Mouse (Mus musculus) megakaryocyte, embryonic 14.5 days (primary cell): ENCODE measurements at regions not wholly inside any gene's neighbourhood (a gene's known extent, or its start where the extent isn't known, plus 50 kb on each side); places are given as distances from the start of the nearest gene placed in this dataset.

Source experiments
- H3K27me3 ChIP-seq: replicated peaks from 2 replicates; pipeline ENCODE3; 2012; ENCODE audit warnings: inconsistent platforms
- H3K36me3 ChIP-seq: replicated peaks from 2 replicates; pipeline ENCODE3; 2012; ENCODE audit warnings: low read length, inconsistent platforms, mixed read lengths
- H3K4me1 ChIP-seq: 2 replicates; pipeline ENCODE4 v1.6.1; 2012; ENCODE audit warnings: inconsistent platforms
- H3K4me3 ChIP-seq: replicated peaks from 2 replicates; pipeline ENCODE3; 2012; ENCODE audit warnings: moderate library complexity, mild to moderate bottlenecking, inconsistent platforms
- H3K9me3 ChIP-seq: 2 replicates; pipeline ENCODE4 v1.6.1; 2012; ENCODE audit warnings: inconsistent platforms
- FLI1 ChIP-seq: IDR thresholded peaks from 2 replicates; pipeline ENCODE4 v1.6.1; 2012; ENCODE audit warnings: low read length, inconsistent platforms, mixed read lengths
- GATA1 ChIP-seq: IDR thresholded peaks from 3 replicates; pipeline ENCODE4 v1.6.1; 2012; ENCODE audit warnings: mixed read lengths, low read length, inconsistent platforms, borderline replicate concordance

DNA sequence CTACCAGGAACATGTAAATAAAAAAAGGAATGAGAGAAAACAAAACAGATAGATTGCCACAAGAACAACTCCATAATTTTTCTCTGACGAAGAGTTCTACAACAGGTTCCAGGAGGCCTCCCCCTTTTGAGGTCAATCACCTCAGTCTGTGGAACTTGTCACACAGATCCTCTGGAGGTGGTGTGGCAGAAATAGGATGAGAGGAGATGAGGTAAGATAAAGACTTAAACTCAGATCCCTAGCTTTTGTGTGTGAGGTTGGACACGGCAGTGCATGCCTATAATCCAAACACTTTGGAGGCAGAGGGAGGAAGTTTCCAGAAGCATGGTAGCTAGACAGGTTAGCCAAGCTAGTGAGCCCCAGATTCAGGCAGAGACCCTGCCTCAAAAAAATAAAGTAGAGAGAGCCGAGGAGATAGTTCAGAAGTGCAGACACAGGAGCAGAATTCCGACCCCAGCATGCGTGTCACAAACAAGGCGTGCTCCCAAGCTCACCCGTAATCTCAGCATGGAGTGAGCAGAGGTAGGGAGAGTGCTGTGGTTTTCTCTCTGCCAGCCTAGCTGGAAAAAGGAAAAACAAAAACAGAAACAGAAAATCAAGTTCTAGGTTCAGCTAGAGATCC is 115.3 kb upstream of the Cpm start:
- Histone ChIP-seq H3K4me3 (no peak overlapping the region), H3K27me3 (peaks cover 4% of the 10 kb centered on the region), H3K36me3 (no peaks in the 10 kb centered on the region), H3K4me1 (no peaks in the 10 kb centered on the region), H3K9me3 (peaks cover 9% of the 10 kb centered on the region)
- TF ChIP-seq FLI1 (no peak), GATA1 (no peak)

DNA sequence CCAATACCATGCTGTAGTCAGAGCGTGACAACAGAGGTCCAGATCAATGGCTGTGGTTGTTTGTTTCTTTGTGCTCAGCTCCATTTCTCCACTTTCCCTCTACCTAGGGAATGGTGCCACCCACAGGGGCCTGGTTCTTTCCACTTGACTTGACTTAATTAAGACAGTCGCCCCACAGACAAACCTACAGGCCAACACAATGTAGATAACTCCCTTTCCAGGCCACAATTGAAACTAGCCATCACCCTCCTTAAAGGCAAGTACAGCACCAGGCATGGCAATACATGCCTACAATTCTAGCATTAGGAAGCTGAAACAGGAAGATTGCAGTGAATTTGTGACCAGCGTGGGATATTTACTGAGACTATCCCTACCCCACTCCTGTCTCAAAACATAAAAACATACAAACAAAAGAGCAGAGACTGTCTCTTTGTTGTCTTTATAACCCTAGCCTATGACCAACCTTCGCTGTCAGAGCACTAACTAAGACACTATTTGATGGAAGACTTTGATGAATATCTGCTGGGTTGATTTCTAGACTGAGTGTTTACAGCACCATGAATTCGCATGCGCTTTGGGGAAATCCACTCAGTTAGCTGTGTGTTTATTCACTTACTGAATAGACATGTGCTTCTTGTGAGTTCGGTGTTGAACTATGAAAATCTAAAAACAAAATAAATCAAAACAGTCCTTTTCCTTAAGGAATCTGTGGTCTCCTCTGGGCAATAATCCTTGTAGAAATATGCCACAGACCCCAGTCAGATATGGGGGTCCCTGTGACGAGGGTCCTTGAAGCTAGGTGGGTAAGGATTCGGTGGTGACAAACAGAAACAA is 116.7 kb upstream of the Cpm start:
- TF ChIP-seq GATA1 (no peak), FLI1 (no peak)
- Histone ChIP-seq H3K4me1 (no peaks in the 10 kb centered on the region), H3K36me3 (no peaks in the 10 kb centered on the region), H3K4me3 (no peak overlapping the region), H3K9me3 (peaks cover 9% of the 10 kb centered on the region), H3K27me3 (peaks cover 2% of the 10 kb centered on the region)

DNA sequence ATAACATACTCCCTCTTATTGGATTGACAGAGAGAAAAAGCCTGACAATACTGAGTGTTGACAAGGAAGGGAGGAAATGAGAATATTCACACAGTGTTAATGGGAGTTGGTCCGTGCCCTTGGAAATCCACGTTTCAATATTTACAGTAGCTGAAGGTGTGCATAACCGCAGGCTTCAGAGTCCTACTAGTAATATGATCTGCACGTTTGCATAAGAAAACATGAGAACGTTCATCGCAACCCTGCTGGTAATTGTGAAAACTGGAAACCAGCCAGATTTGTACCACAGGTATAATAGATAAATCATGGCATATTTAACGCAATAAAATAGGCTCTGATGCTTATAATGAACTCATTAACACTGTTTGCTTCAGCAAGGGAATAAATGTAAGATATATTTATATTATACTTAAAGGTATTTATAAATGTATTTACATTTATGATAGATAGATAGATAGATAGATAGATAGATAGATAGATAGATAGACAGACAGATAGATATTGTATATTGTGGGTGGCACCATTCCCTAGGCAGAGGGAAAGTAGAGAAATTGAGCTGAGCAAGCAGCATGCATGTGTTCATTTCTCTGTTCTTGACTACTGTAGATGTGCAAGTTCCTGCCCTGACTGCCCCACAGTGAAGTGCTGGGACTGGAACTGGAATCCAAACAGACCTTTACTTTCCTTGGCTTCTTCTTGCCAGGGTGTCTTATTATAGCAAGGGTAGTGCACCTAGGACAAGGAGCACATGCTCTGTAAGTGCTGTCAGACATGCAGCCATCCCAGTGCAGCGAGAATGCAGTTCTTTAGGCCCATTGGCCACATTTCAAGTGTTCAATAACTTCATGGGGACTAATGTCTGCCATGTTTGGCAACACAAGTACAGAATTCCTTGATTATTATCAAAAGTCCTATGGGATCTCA is 117.6 kb upstream of the Cpm start:
- H3K4me3 ChIP-seq: no peak overlapping the region
- no peaks in the 10 kb centered on the region for H3K4me1 ChIP-seq
- TF ChIP-seq GATA1 (no peak), FLI1 (no peak)
- H3K36me3 ChIP-seq: no peaks in the 10 kb centered on the region
- peaks cover 9% of the 10 kb centered on the region for H3K9me3 ChIP-seq
- no peaks in the 10 kb centered on the region for H3K27me3 ChIP-seq

- H3K9me3 ChIP-seq: peaks cover 9% of the 10 kb centered on the region
- no peaks in the 10 kb centered on the region for H3K4me1 ChIP-seq
- no peak overlapping the region for H3K4me3 ChIP-seq
- no peaks in the 10 kb centered on the region for H3K27me3 ChIP-seq
- no peak for TF ChIP-seq FLI1
- no peak for TF ChIP-seq GATA1
- no peaks in the 10 kb centered on the region for H3K36me3 ChIP-seq
These were observed 118.5 kb upstream of the Cpm start for GRCm38 (mm10) chr10:117510529-117511482.

GRCm38 (mm10) chr10:117510224-117510486 is 119.1 kb upstream of the Cpm start:
- Histone ChIP-seq H3K27me3 (no peaks in the 10 kb centered on the region), H3K4me3 (no peak overlapping the region), H3K4me1 (no peaks in the 10 kb centered on the region), H3K36me3 (no peaks in the 10 kb centered on the region), H3K9me3 (peaks cover 9% of the 10 kb centered on the region)
- TF ChIP-seq GATA1: no peak
- TF ChIP-seq FLI1: no peak

GRCm38 (mm10) chr10:117509431-117510223 is 119.7 kb upstream of the Cpm start:
- Histone ChIP-seq H3K4me1 (no peaks in the 10 kb centered on the region), H3K4me3 (no peak overlapping the region)
- TF ChIP-seq FLI1 (no peak), GATA1 (no peak)

DNA sequence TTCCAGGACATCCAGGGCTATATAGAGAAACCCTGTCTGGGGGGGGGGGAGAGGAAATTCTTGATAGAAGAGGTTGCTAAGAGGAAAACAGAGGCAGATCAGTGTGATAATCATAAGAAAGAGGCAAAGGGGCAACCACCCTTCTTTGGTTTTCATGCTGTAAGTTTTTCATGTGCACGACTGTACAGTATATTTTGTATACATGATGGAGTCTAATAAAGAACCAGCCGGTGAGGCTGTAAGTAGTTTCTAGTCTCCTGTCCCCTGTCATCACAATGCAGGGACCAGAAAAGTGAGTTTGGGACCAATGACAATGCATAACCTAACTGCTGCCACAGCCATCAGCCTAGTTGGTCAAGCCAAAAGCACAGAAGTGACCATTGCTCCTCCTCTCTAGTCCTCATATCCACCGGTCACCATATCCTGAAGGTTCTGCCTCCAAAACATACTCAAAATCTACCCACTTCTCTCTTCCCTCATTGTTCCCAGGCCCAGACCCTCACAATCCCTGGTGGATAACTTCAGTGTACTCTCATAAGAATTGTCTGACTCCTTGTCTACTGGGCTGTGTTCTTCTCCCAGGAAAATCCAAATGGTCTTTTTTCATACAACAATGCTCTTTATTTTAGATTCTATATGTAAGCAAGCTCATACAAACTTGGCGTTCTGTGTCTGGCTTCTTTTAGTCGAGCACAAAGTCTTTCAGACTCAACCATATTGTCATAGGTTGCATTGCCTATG is 122.9 kb upstream of the Cpm start:
- Histone ChIP-seq H3K4me1 (no peaks in the 10 kb centered on the region), H3K4me3 (no peak overlapping the region), H3K27me3 (no peaks in the 10 kb centered on the region), H3K36me3 (no peaks in the 10 kb centered on the region), H3K9me3 (no peaks in the 10 kb centered on the region)
- TF ChIP-seq FLI1 (no peak), GATA1 (no peak)

More at GRCm38 (mm10) chr10:117509431-117510223, 119.7 kb upstream of the Cpm start:
- H3K27me3 ChIP-seq: no peaks in the 10 kb centered on the region
- H3K36me3 ChIP-seq: no peaks in the 10 kb centered on the region
- H3K9me3 ChIP-seq: peaks cover 9% of the 10 kb centered on the region

- Histone ChIP-seq H3K36me3 (no peaks in the 10 kb centered on the region), H3K27me3 (no peaks in the 10 kb centered on the region), H3K4me3 (no peak overlapping the region), H3K4me1 (no peaks in the 10 kb centered on the region), H3K9me3 (no peaks in the 10 kb centered on the region)
- no peak for TF ChIP-seq GATA1
- TF ChIP-seq FLI1: no peak
These were observed 123.8 kb upstream of the Cpm start for GRCm38 (mm10) chr10:117505529-117505928.
